Mouse (Mus musculus): ENCODE data around the gene Gm43302. TPM values are rescaled to one million over a fixed set of nuclear protein-coding genes. Genes with fewer than 3 reads are reported as not detected.

Gm43302 gene
- 15.0 TPM for polyA plus RNA-seq (2017; shearing (Covaris generic))

DNA sequence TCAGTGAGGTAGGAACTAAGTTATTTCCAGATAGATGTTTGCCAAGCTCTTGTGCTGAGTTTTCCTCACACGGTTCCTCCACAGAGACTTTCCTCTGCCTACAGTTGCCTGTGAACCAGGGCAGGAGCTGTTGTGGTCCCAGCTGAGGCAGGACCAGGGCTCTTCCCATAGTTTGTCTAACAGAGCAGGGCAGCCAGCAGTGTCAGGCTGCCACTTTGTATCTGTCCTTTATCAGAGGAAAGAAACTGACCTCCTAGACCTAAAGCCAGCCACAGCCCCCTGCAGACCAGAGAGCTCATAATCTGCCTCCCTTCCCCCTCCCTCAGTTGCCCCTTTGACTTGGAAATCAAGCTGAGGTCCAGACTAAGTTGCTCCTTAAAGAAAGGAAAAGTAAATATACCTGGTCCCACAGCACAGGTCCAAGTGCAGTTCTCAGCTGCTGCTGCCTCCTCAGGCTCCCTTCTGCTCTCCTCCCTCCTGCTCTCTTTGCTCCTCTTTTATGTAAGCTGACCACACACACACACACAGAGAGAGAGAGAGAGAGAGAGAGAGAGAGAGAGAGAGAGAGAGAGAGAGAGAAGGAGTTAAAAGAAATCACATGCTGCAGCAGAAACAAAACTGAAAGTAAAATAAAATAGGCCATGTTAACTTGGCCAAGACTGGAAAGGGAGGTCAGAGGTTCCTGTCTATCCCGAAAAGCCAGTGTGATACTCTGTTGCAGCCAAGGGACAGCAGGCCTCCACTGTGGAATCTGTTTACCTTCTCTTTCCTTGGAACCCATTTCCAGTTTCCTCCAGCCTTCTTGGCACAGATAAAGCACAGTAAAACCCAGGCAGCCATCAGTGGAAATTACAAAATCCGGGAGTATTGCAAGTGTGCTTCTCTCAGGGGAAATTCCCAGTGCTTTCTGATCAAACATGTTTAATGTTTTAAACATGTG is at the start of gene Gm43302, which contains the start of gene Gbp6:
Gene Gm43302, minus strand, starts transcription at position 470 of the 940 bp plus-strand sequence.
Gene Gbp6, minus strand, starts transcription at position 473 of the 940 bp plus-strand sequence.

GRCm38 (mm10) chr5:105239483-105240047 is 53.9 kb downstream of the Gm43302 start, which contains the start of gene Gbp10:
Gene Gbp10, minus strand, starts transcription at chr5:105239533.

Other genes starting within 250 kb of the Gm43302 start
- gene Gbp9, start 154.2 kb downstream of the Gm43302 start, polyA plus RNA-seq (2017; shearing (Covaris generic)), result 178 TPM
- gene Gbp8, start 154.2 kb downstream of the Gm43302 start, polyA plus RNA-seq (2017; shearing (Covaris generic)), result 128 TPM
- 382 TPM for gene Gbp4, start 154.1 kb downstream of the Gm43302 start, polyA plus RNA-seq (2017; shearing (Covaris generic))
- 111 TPM for gene Gbp10, start 54.2 kb downstream of the Gm43302 start, polyA plus RNA-seq (2017; shearing (Covaris generic))
- 253 TPM for gene Gbp6, start within 50 bp of the Gm43302 start, polyA plus RNA-seq (2017; shearing (Covaris generic))
- 1.7 TPM for gene Lrrc8b, start 122.1 kb upstream of the Gm43302 start, polyA plus RNA-seq (2017; shearing (Covaris generic))
- 66.3 TPM for gene Lrrc8c, start 225.7 kb upstream of the Gm43302 start, polyA plus RNA-seq (2017; shearing (Covaris generic))